Mouse (Mus musculus) heart, embryonic 10.5 days (tissue): ENCODE results near the gene Kif7. TPM values are rescaled to one million over a fixed set of nuclear protein-coding genes. Genes with fewer than 3 reads are reported as not detected.
A peak's percentile ranks its signal among the peaks of the same experiment; 100 is the strongest.

Experiments used
- DNase-seq: peaks from one replicate; pipeline ENCODE4 v3.0.0-alpha.2; 2017; ENCODE audit warnings: low spot score
- H3K27ac ChIP-seq: fragments of 300-500 bp; sonication (generic); 2 replicates; pipeline ENCODE4 v1.5.1; 2016; ENCODE audit warnings: mild to moderate bottlenecking
- H3K27me3 ChIP-seq: fragments of 300-500 bp; sonication (generic); 2 replicates; pipeline ENCODE4 v1.6.1; 2016; ENCODE audit warnings: mild to moderate bottlenecking; ENCODE audit not compliant: poor library complexity, insufficient read depth, severe bottlenecking
- H3K36me3 ChIP-seq: fragments of 300-500 bp; sonication (generic); 2 replicates; pipeline ENCODE4 v1.6.1; 2016; ENCODE audit warnings: mild to moderate bottlenecking, moderate library complexity
- H3K4me1 ChIP-seq: fragments of 300-500 bp; sonication (generic); 2 replicates; pipeline ENCODE4 v1.6.1; 2016; ENCODE audit warnings: mild to moderate bottlenecking
- H3K4me3 ChIP-seq: fragments of 300-500 bp; sonication (generic); 2 replicates; pipeline ENCODE4 v1.5.1; 2016; ENCODE audit warnings: mild to moderate bottlenecking, moderate library complexity
- H3K9me3 ChIP-seq: fragments of 300-500 bp; sonication (generic); 2 replicates; pipeline ENCODE4 v1.6.1; 2016; ENCODE audit warnings: mild to moderate bottlenecking, moderate library complexity
- WGBS: fragments of 180-500 bp; shearing (Covaris S2); methylation state at CpG from one replicate; pipeline ENCODE4 v1.1.7; 2016; 5-methylcytosine and 5-hydroxymethylcytosine counted together
- polyA plus RNA-seq: library from polyadenylated mRNA; unstranded; fragments of >200 nt; fragmentation: Nextera tagmentation; extraction: Ambion mirVana; gene quantifications from 2 replicates; pipeline ENCODE4 v1.2.1, GENCODE M21; 2016

The Kif7 gene
- 3.8 and 5.2 TPM in 2 replicates for polyA plus RNA-seq

DNA sequence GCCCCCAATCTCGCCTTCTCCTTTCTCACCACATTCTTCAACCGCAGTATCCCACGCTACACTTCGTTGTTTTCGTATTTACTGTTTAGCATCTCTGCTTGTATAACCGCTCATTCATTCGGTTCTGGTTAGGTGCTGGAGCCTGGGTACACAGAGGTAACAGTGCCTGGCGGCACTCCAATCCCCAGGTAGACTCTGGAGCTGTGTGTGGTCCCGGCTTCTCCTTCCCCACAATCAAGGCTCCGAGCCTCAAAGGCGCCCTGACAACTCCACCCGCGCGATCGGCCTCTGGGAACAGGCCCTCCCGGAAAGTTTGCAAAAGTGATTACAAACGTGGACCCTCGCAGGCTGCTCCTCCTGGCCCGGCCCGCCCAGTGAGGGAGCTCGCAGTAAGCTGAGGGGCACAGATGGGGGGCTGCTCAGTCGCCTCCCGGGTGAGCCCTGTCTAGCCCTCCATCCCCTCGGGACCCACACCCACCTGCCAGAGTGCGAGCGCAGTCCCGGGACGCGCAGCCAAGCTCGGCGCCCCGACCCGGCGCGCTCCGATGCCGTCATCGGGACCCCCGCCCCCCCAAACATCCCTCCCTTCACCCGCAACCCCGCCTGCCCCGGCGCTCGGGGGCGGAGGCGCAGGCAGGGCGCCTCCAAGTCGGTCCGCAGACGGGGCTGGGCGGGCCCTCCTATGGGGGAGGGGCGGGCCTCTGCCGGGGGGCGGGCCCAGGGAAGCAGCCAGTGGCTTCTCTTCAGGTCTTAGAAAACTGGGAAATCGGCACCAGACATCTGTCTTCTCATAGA is at the start of gene Kif7:
Gene Kif7, minus strand, starts transcription at position 534 of the 795 bp plus-strand sequence.
- Histone ChIP-seq H3K4me1 (peaks cover 22% of the 10 kb centered on the region), H3K36me3 (0 out of 2 replicates have a peak, but pooled peaks cover 3% of the 10 kb centered on the region), H3K4me3 (peak within 1 kb of the TSS; percentile 89), H3K27ac (peak within 1 kb of the TSS; percentile 89), H3K9me3 (no peaks in the 10 kb centered on the region), H3K27me3 (peaks cover 28% of the 10 kb centered on the region)
- peak; percentile 92 for DNase-seq
- 1% methylated on average over 38 of the region's 55 CpGs for WGBS

DNA sequence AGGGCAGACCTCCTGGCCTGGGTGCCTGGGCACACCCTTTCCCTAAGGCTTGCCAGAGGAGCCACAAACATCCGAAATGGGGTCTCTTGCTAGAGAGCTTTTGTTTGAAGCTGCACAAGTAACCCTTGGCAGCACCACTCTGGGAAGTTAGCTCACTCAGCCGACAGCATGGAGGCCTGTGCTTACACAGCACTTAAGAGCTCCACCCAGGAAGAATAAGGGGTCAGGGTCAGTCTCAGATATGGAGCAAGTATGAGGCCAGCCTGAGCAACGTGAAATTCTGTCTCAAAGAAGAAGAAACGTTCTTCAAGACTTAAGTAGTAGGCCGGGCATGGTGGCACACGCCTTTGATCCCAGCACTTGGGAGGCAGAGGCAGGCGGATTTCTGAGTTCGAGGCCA is 46.6 kb upstream of the Kif7 start:
- 74% methylated on average over 8 of the region's 8 CpGs for WGBS
- Histone ChIP-seq H3K36me3 (no peaks in the 10 kb centered on the region), H3K27me3 (no peaks in the 10 kb centered on the region), H3K9me3 (no peaks in the 10 kb centered on the region), H3K4me3 (no peak overlapping the region), H3K27ac (no peak overlapping the region), H3K4me1 (no peaks in the 10 kb centered on the region)
- no peak for DNase-seq

DNA sequence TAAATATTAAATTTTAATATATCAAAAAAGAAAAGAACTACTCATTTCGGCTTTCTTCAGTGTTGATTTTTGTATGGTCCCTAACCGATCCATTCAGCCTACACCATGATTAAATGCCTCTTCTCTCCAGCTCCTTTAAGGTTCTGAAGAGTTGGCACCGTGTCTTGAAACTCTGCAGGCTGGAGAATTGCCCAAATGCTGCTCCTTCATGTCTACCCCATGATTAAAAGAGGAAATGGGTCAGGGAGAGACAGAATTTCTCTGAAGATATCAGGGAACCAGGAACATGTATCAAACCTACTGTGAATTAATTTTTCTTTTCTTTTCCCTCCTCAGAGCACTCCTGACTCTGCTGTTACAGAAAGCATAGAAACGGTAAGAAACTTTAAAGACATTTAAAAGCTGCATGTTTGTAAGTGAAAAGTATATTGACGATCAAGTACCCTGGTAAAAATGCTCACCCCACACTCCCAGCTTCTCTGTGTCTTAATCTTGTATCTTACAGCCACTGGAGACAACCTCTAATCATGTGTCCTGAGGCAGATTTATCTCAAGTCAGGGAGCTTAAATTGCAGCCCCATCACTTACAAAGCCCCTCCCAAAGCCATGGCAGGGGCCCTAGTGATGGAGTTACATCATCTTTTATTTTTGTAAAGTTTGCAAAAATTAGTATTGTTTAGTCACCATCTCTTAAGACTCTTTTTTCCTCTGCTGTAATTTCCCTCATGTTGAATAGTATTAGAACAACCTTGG is 45.8 kb upstream of the Kif7 start:
- 62% methylated on average over 5 of the region's 5 CpGs for WGBS
- Histone ChIP-seq H3K36me3 (no peaks in the 10 kb centered on the region), H3K9me3 (no peaks in the 10 kb centered on the region), H3K27me3 (no peaks in the 10 kb centered on the region), H3K4me3 (no peak overlapping the region), H3K27ac (no peak overlapping the region), H3K4me1 (no peaks in the 10 kb centered on the region)
- DNase-seq = no peak

DNA sequence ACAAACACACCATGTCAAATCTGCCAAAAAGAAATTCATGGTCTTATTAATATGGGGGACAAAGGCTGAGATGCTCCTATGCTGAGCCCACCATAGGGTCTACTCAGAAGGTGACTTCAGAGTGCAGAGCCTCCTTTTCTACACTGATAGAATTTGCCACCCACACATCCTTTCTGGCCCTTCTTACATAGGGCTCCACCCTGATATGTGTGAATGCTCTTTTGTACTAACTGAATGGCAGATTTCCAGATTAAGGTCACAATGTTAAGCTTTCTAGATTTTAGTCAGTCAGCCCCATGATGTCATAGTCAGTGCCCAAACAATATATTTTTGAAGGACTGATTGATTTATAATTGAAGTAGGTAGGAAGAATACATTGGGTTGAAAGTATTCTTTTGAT is 44.2 kb upstream of the Kif7 start:
- H3K4me1 ChIP-seq = no peaks in the 10 kb centered on the region
- no peak for DNase-seq
- H3K27ac ChIP-seq = no peak overlapping the region

DNA sequence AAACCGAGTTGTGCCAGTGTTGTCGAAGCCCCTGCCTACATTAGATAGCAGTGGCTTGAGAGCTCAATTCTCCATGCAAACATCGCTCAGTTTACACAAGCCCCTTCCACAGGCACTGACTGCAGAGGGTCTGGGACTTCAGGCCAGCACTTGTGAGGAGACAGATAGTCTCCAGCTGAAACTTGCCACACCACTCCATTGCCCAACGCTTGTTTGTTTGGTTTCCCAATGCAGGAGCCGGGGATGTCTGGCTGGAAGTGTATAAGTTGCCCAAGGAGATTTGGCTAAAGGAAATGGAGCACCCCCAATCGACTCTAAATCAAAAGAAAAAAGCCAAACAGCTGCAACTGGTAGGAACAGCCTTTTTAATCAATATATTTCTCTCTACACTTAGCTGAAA is 42.7 kb upstream of the Kif7 start:
- H3K27me3 ChIP-seq = no peaks in the 10 kb centered on the region
- H3K4me1 ChIP-seq = no peaks in the 10 kb centered on the region
- H3K36me3 ChIP-seq = no peaks in the 10 kb centered on the region
- no peak for DNase-seq
- H3K9me3 ChIP-seq = no peaks in the 10 kb centered on the region
- WGBS = 55% methylated on average over 6 of the region's 6 CpGs
- no peak overlapping the region for H3K4me3 ChIP-seq
- H3K27ac ChIP-seq = no peak overlapping the region

More for the DNA sequence above, 44.2 kb upstream of the Kif7 start:
- no peaks in the 10 kb centered on the region for H3K9me3 ChIP-seq
- H3K36me3 ChIP-seq = no peaks in the 10 kb centered on the region
- H3K27me3 ChIP-seq = no peaks in the 10 kb centered on the region
- no peak overlapping the region for H3K4me3 ChIP-seq

DNA sequence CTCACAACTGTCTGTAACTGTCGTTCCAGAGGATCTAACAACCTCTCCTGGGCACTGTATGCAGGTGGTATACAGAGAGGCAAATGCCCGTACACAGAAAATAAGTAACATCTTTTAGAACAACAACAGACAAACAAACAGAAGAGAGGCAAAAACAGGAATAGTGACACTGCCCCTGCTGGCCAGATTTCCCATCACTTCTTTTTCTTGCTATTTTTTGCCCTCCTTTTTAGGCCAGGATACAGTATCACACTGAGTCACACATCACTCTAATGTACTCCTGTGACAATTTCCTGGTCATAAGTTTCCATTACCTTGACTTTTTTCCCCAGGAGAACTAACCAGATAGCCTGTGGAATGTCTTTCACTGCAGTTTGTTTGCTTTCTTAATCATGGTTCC is 40.8 kb upstream of the Kif7 start:
- H3K4me3 ChIP-seq = no peak overlapping the region
- H3K4me1 ChIP-seq = no peaks in the 10 kb centered on the region
- no peaks in the 10 kb centered on the region for H3K9me3 ChIP-seq
- no peak overlapping the region for H3K27ac ChIP-seq
- WGBS = 39% methylated on average over 2 of the region's 2 CpGs
- H3K27me3 ChIP-seq = no peaks in the 10 kb centered on the region
- DNase-seq = no peak
- no peaks in the 10 kb centered on the region for H3K36me3 ChIP-seq

DNA sequence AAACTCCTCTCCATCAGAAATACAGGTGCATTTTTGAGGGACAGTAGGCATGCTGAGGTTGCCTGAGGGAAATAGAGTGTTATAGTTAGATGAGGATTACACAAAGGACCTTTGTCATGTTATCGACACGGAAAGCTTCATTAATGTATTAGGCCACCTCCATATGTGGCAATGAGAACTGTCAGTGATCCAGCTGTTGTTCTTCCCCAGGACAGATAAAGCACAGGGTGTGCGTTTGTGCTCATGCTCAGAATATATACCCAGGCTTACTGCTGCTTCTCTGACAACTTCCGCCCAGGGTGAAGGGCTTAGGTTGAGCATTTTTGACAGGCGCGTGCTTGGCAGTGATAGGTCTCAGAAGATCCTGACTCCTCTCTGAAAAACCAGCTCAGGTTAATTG is 34.0 kb upstream of the Kif7 start:
- no peaks in the 10 kb centered on the region for H3K4me1 ChIP-seq
- DNase-seq = no peak
- no peaks in the 10 kb centered on the region for H3K9me3 ChIP-seq
- H3K4me3 ChIP-seq = no peak overlapping the region
- no peaks in the 10 kb centered on the region for H3K27me3 ChIP-seq
- 86% methylated on average over 6 of the region's 6 CpGs for WGBS
- no peaks in the 10 kb centered on the region for H3K36me3 ChIP-seq
- H3K27ac ChIP-seq = no peak overlapping the region

DNA sequence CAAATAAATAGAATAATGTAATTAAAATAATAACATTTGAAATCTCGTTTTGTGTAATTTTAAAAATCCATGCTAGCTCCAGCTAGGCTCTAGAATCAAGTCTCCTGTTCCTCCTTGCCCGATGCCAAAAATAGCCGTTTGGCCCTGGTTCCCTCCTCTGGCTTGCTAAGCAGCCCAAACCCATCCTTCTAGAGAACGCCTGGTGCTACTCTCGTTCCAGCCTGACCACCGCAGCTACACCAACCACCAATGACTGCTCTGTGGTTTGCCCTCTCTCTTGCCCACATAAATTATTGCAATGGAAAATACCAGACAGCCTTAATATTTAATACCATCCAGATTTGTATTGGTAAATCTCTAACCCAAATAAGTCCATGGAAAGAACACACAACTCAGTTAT is 32.1 kb upstream of the Kif7 start:
- DNase-seq = no peak
- 71% methylated on average over 6 of the region's 6 CpGs for WGBS
- no peaks in the 10 kb centered on the region for H3K9me3 ChIP-seq
- H3K36me3 ChIP-seq = no peaks in the 10 kb centered on the region
- no peak overlapping the region for H3K27ac ChIP-seq
- no peak overlapping the region for H3K4me3 ChIP-seq
- peaks cover 5% of the 10 kb centered on the region; the same call in 1 of the 2 replicates for H3K4me1 ChIP-seq
- H3K27me3 ChIP-seq = no peaks in the 10 kb centered on the region

DNA sequence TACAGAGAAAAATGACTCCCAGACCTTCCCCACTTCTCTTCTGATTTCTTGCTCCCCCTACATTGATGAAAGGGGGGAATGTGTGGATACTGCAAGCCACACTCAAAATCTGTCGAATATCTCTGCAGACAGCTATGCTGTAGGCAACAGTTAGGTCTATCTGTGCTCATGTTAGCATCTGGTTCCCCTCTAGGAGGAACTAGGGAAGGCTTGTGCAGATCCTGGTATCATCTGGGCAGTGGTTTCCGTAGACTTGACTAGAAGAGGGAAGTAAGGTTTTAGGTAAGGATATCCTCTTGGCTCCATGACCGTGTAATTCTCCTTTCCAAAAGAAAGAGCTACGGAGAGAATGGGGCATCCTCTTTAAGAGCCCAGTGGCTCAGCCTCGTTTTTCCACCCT is 29.1 kb upstream of the Kif7 start:
- DNase-seq = no peak
- Histone ChIP-seq H3K36me3 (no peaks in the 10 kb centered on the region), H3K4me3 (no peak overlapping the region), H3K27me3 (no peaks in the 10 kb centered on the region), H3K27ac (no peak overlapping the region), H3K9me3 (no peaks in the 10 kb centered on the region), H3K4me1 (peaks cover 5% of the 10 kb centered on the region; the same call in 1 of the 2 replicates)
- 77% methylated on average over 5 of the region's 5 CpGs for WGBS

DNA sequence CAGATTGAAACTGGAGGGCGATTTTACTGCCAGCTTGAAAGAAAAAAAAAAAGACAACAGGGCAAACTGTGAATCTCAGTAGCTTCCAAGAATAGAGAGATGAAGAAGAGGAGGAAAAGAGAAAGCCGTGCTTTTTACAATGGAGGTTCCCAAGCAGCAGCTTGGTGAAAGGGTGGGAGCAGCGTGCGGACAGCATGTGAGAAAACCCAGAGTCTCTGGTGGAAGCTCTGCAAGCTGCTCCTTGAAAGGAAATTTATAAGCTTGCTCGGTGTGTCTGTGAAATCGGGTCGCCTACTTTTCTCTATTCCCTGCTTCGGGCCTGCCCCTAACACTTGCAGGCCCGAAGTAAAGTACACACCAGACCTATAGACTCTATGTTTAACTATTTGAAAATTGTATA is 28.5 kb upstream of the Kif7 start:
- WGBS = 80% methylated on average over 9 of the region's 9 CpGs

DNA sequence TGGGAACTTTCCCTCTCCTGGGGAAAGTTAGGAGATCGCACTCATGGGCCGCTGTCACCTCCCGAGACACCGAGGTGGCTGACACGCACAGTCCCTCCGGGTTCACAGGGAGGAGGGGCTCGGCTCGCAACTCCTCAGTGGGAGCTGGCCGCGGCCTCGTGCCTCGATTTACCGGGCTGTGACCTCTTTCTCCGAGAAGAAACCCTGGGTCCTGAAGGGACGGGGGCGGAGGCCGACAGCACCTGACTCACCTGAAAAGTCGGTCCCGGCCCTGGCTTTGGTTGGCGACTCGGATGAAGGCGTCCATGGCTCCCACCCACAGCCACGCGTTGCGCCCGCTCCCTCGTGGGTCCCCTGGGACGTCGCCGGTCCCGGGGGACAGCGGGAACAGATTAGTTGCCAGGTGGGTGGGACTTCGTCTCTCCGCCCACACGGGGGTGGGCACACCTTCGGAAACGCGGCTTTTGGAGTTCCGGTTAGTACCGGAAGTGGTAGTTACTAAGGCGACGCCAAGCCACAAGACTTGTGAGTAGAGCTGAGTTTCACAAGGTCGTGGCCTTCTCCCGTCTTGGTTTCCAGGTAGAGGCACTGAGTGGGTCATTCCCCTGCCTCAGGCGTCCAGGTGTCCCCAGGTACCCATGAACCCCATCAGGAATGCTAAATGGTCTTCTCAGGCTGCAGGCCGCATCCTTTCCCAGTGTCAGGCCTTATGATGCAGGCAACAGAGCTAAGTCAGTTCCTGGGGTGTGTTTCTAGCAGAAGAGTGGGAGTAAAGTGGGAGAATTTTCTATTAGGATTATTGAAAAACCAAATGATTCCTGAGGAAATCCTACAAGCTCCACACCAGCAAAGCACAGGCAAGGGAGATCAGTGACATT is 27.4 kb upstream of the Kif7 start, which contains the start of the genes Pex11a and Wdr93:
Gene Pex11a, minus strand, starts transcription at position 473 of the 878 bp plus-strand sequence.
Gene Wdr93, plus strand, starts transcription at position 505 of the 878 bp plus-strand sequence.
- peak within 1 kb of the TSS; percentile 85 for H3K27ac ChIP-seq
- 2% methylated on average over 46 of the region's 46 CpGs for WGBS
- H3K9me3 ChIP-seq = no peaks in the 10 kb centered on the region
- DNase-seq = peak; percentile 93
- H3K27me3 ChIP-seq = no peaks in the 10 kb centered on the region
- H3K4me3 ChIP-seq = peak within 1 kb of the TSS; percentile 70
- peaks cover 5% of the 10 kb centered on the region; the same call in 1 of the 2 replicates for H3K4me1 ChIP-seq
- H3K36me3 ChIP-seq = no peaks in the 10 kb centered on the region

More for the DNA sequence above, 28.5 kb upstream of the Kif7 start:
- Histone ChIP-seq H3K27ac (no peak overlapping the region), H3K4me1 (peaks cover 5% of the 10 kb centered on the region; the same call in 1 of the 2 replicates), H3K9me3 (no peaks in the 10 kb centered on the region), H3K4me3 (no peak overlapping the region), H3K27me3 (no peaks in the 10 kb centered on the region), H3K36me3 (no peaks in the 10 kb centered on the region)
- DNase-seq = no peak

DNA sequence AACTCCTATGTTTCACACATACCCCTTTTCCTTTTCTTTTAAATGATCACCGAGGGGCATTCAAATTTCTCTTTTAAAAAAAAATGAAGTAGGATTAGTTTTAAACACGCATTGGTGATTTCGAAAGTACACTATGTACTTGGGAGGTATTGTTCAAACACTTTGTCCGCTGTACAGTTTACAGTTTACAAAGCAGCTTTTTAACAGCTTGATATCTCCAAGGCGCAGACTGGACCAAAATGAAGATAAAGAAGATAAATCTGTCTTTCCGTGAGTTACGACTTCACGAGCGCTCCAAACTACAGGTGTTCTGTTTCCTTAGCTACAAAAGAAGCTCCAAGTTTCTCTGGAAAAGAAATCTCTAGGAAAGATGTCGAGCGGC is 26.7 kb upstream of the Kif7 start:
- Histone ChIP-seq H3K4me1 (peaks cover 5% of the 10 kb centered on the region; the same call in 1 of the 2 replicates), H3K4me3 (peak overlapping the region; percentile 70), H3K27me3 (no peaks in the 10 kb centered on the region), H3K9me3 (no peaks in the 10 kb centered on the region), H3K36me3 (peaks cover 4% of the 10 kb centered on the region; the same call in 1 of the 2 replicates), H3K27ac (no peak overlapping the region; the same call in 1 of the 2 replicates)
- no peak for DNase-seq
- WGBS = 25% methylated on average over 11 of the region's 11 CpGs
